Mouse (Mus musculus) left cerebral cortex, adult 18-20 months (tissue): ENCODE results near the gene Rcsd1. TPM values are rescaled to one million over a fixed set of nuclear protein-coding genes. Genes with fewer than 3 reads are reported as not detected.

Experiments
- DNase-seq, 2 experiments: peaks; one replicate each; pipeline ENCODE4 v3.0.0; 2021 to 2022; ENCODE audit warnings: low spot score in 2 of 2, mixed read lengths in 1 of 2
- total RNA-seq, 2 experiments: library from RNA; stranded (reverse); gene quantifications; 2 replicates each; pipeline ENCODE4 v1.2.3; 2021

The Rcsd1 gene
- total RNA-seq, 2 experiments from 2014 or later: 6.0 to 7.2 TPM

DNA sequence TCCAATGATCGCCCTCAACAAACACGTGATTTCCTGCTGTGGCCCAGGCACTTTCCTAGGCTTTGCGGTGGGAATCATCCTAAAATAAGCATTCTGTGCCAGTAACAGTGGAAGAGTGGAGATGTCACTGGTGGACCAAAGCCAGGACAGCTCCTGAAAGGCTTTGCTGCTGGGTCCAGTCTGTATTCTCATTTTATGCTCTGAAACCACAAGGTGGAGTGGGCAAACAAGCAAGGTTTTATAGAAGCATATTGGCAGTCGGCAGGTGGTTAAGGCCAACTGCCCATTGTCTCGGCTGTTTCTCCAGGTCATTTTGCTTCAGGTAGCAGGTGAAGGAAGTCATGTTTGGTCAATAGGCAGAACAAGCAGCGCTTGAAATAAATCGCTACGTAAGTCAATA is 78.4 kb downstream of the Rcsd1 start:
- DNase-seq: no peak

- no peak for DNase-seq
These were observed 79.6 kb downstream of the Rcsd1 start for GRCm38 (mm10) chr1:165629975-165630374.

DNA sequence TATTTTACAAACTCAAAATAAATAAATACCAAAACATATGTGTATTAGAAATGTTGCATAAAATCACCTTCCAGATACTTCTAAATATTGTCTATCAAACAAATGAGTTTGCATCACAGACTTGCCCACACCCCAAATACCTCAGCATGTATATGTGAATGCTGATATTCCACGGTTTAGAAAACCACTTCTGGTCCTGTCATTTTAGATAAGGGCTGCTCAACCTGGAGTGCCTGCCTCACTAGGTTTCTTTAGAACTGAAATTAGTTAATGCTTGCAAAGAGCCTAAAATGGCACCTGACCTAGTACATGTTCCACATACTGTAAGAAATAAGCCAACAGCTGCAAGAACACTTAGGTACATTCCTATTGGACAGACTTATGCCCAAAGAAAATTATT is 81.0 kb downstream of the Rcsd1 start:
- DNase-seq: no peak

DNA sequence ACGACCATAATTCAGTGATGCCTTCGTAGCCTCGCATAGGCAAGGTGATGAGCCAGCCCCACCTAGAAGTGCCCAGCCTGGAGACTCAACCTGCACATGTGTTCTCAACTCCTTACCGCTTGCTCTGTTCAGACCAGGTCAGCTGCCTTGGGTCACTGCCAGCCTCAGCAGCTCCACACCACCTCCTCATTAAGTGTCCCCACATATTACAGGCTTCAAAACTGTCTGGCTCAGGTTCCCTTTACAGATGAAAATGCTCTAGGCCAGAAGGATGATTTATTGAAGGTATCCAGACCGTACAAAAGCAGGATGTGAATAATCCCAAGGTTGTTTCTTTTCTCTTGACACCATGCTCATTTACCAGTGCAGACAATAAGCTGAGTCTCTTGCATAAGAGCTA is 83.7 kb downstream of the Rcsd1 start:
- DNase-seq: no peak

GRCm38 (mm10) chr1:165625058-165625457 is 84.5 kb downstream of the Rcsd1 start:
- DNase-seq: no peak

GRCm38 (mm10) chr1:165618201-165618624 is 91.3 kb downstream of the Rcsd1 start:
- peak in 1 of 2 experiments; percentile 42 for DNase-seq

- DNase-seq: no peak
These were observed 92.2 kb downstream of the Rcsd1 start for GRCm38 (mm10) chr1:165617166-165617891.

GRCm38 (mm10) chr1:165616652-165617051 is 92.9 kb downstream of the Rcsd1 start:
- no peak for DNase-seq

DNA sequence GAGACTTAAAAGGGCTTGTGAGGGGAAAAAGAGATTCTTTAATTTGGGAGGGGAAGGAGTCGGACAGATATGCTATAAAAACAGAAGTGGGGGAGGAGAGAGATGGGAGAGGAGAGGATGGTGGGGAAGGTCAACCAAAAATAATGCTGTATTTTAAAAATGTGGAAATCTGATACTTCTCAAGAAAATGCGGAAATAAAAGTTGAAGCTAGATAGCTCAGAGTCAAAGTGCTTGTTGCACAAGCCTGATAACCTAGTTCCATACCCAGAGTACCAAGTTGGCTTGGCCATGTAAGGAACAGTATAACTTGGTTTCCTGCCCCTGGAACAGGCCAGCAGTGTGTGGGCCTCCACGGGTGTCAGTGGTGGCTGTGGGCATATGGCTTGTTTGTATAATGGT is 94.8 kb downstream of the Rcsd1 start:
- no peak for DNase-seq

DNA sequence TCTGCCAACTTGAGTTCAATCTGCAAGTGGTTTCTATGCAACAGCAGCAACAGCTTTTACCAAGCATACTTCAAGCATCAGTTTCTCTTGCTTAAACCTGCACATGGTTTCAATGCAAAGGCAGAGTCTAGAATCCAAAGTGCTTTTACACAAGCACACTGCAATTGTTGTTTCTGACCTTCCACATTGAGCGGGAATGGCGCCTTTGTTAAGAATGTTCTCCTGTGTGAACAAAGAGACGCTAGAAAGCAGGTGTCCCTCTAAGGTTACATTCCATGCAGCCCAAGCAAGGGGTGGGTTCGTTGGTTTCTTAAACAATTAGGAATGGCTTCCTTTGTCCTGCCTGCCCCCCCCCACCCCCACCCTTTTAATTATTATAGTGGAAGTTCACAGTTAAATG is 95.6 kb downstream of the Rcsd1 start:
- no peak for DNase-seq

DNA sequence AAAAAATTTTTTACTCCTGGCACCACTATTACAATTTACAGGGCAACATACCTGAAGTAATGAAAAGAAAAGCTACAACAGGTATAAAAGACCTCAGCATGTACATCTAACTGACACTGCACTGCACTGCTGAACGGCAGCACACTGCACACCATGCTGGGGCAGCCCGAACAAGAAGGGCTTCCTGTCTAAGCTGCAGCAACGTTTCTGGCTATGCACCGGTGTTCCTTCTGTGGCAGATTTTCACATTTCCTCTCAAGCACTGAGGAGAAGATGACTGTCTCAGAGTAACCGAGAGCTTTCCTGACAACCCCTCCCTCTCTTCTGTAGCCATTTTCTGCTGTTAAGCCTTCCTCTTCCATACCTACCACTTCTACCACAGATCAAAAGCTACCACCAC is 96.8 kb downstream of the Rcsd1 start:
- no peak for DNase-seq

DNA sequence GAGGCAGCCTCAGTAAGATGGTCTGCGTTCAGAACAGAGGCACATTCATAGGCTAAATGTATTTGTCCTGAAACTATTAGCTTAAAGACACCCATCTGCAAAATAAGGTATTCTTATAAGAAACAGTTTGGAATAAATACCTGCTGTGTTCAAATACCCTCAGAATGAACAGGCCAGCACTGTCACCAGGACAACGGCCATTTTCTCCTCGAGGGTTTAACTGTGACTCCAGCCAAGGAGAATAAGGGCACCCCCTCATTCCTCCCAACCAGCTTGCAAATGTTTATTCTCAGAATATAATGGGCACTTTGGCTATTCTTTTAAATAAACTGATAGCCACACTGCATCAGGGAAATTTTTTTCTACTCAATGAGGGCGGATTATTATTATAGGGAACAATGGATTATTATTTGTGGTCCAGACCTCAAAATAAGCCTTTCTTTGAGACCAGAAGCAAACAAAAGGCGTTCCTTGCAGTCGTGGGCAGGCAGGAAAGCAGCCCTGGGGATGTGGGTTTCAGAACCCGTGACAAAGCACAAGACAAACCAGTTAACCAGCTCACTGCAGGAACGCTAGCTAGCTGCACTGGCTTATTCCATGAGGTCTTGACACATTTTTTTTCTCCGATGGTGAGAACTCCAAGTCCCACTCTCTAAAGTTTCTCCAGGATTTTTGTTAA is 99.1 kb downstream of the Rcsd1 start:
- DNase-seq: no peak

DNA sequence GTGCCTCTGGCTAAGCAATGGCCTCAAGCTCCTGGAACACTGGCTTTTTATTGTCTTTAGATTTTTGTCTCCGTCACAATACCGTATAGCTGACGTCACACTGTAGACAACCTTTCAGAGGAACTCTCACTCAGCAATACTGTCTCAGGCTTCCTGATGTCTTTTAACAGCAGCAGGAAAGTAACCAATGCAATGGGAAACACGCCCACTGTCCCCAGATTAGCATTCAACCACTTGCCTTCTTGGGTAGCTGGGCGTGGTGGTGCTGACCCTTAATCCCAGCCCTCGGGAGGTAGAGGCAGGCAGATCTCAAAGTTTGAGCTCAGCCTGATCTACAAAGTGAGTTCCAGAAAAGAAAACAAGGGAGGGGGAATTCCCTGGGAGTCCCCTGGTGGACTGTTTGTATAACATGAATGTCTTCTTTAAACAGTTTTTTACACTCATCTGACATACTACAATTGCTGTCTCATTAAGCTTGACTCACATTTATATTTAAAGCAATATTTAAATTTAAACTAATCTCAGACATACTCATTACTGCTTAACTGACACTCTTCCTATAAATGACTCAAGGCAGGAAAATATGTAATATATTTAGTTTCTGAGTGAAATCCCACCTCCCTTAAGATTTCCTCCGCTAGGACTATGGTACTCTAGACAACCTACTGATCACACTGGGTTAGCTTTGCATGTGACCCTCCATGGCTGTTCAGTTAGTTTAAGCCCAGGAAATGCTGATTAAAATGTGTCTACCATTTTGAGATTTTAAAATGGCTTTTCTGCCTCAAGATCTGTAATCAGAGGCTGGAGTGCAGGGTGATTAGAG is 99.8 kb downstream of the Rcsd1 start:
- no peak for DNase-seq

DNA sequence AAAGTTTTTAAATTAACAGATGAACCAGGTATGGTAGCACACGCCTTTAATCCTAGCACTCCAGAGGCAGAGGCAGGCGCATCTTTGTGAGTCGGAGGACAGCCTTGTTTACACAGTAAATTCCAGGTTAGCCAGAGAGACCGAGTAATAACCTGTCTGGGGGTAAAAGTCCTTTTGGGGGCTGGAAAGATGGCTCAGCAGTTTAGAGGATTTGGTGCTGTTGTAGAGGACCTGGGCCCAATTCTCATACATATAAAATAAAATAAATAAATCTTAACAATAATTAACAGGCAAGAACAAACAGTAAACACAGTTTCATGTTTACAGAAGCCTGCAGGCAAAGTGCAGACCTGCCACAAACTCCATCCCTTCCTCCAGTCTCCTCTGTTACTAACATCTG is 100.7 kb downstream of the Rcsd1 start:
- no peak for DNase-seq

- no peak for DNase-seq
These were observed 103.8 kb downstream of the Rcsd1 start for GRCm38 (mm10) chr1:165605774-165606173.

- no peak for DNase-seq
These were observed 104.4 kb downstream of the Rcsd1 start for GRCm38 (mm10) chr1:165605108-165605507.

DNA sequence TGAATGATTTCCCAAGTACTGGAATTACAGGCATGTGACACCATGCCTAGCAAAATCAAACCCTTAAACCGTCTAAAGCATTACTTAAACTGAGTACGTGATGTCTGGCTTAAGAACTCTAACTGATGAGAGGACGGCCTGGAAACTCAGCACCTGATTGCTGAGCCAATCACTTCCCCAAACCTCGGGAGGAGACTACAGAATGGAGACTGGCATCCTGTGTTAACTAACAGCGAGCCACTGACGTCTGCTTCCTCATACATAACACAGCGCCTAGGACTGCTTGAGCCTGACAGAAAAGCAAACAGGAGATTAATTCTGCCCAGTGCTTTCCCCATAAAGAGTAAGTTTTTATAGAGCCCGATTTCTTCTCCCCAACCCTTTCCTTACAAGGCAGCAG is 105.4 kb downstream of the Rcsd1 start:
- DNase-seq: no peak

DNA sequence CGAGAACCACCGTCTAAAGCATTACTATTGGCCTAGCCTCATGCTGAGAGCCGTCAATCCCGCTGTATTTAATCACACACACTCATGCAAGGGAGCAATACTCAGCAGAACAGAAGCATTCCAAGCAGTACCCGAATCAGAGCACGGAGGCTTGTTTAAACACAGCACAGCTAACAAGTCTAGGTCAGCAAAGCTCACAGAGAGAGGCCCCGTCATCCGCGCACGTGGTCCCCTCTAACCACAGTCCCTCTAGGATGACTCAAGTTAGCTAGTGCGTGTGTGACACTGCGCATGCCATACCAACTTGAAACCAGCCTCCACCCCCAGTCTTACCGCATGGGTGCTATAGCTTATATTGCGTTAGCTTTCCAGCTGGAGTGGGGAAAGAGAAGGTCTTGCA is 106.3 kb downstream of the Rcsd1 start:
- DNase-seq: no peak

- DNase-seq: no peak
These were observed 107.7 kb downstream of the Rcsd1 start for GRCm38 (mm10) chr1:165601775-165602280.
